Mouse (Mus musculus): ENCODE measurements around the gene Rnf115. TPM values are rescaled to one million over a fixed set of nuclear protein-coding genes. Genes with fewer than 3 reads are reported as not detected.
A peak's percentile ranks its signal among the peaks of the same experiment; 100 is the strongest.

The Rnf115 gene
- polyA plus RNA-seq, 2 experiments = 27.1 to 46.4 TPM

- Histone ChIP-seq H3K4me1 (ENCODE audit: control insufficient read depth, insufficient read depth, low read length) (peaks cover 11% of the 10 kb centered on the region), H3K27ac (replicated peaks; ENCODE audit: low read depth, low read length) (peak overlapping the region; percentile 65), H3K27me3 (ENCODE audit: control insufficient read depth, insufficient read depth, low read length) (no peaks in the 10 kb centered on the region), H3K36me3 (ENCODE audit: control insufficient read depth, insufficient read depth, low read length) (peaks cover 15% of the 10 kb centered on the region), H3K4me2 (replicated peaks; ENCODE audit: low read depth, low read length, severe bottlenecking) (peak overlapping the region; percentile 63), H3K9ac (ENCODE audit: low read depth, low read length, severe bottlenecking) (peak overlapping the region; percentile 77), H3K4me3 (replicated peaks; ENCODE audit: low read length) (peak overlapping the region; percentile 74), H3K9me3 (ENCODE audit: control insufficient read depth, low read length) (no peaks in the 10 kb centered on the region)
- no peak for TF ChIP-seq POLR2A (IDR thresholded peaks at IDR 0.05; ENCODE audit: borderline replicate concordance, extremely low read depth, insufficient read depth, insufficient read length)
- peak; percentile 17 for ATAC-seq (ENCODE audit: low FRiP score, low read depth)
- DNase-seq (ENCODE audit: low spot score) = peak; percentile 12
- under 1% methylated on average over 34 of the region's 42 CpGs for WGBS
Observed at GRCm38 (mm10) chr3:96727828-96728633, 567 bp downstream of the Rnf115 start.

GRCm38 (mm10) chr3:96728634-96729402 is 1.4 kb downstream of the Rnf115 start:
- ATAC-seq (ENCODE audit: low FRiP score, low read depth) = no peak
- peaks cover 11% of the 10 kb centered on the region for H3K4me1 ChIP-seq (ENCODE audit: control insufficient read depth, insufficient read depth, low read length)
- no peaks in the 10 kb centered on the region for H3K9me3 ChIP-seq (ENCODE audit: control insufficient read depth, low read length)
- no peak for TF ChIP-seq POLR2A (IDR thresholded peaks at IDR 0.05; ENCODE audit: borderline replicate concordance, extremely low read depth, insufficient read depth, insufficient read length)
- peak overlapping the region; percentile 63 for H3K4me2 ChIP-seq (replicated peaks; ENCODE audit: low read depth, low read length, severe bottlenecking)
- H3K27ac ChIP-seq (replicated peaks; ENCODE audit: low read depth, low read length) = peak overlapping the region; percentile 65; the same call in 1 of the 2 replicates
- peak overlapping the region; percentile 74 for H3K4me3 ChIP-seq (replicated peaks; ENCODE audit: low read length)
- WGBS = 35% methylated on average over 7 of the region's 7 CpGs
- H3K9ac ChIP-seq (ENCODE audit: low read depth, low read length, severe bottlenecking) = peak overlapping the region; percentile 77
- peaks cover 8% of the 10 kb centered on the region; the same call in 1 of the 2 replicates for H3K36me3 ChIP-seq (ENCODE audit: control insufficient read depth, insufficient read depth, low read length)
- H3K27me3 ChIP-seq (ENCODE audit: control insufficient read depth, insufficient read depth, low read length) = no peaks in the 10 kb centered on the region
- no peak for DNase-seq (ENCODE audit: low spot score)

GRCm38 (mm10) chr3:96729403-96729784 is 1.9 kb downstream of the Rnf115 start:
- DNase-seq (ENCODE audit: low spot score) (peak; percentile 15), ATAC-seq (ENCODE audit: low FRiP score, low read depth) (no peak)
- H3K36me3 ChIP-seq (ENCODE audit: control insufficient read depth, insufficient read depth, low read length) = 0 out of 2 replicates have a peak, but pooled peaks cover 3% of the 10 kb centered on the region
- H3K9ac ChIP-seq (ENCODE audit: low read depth, low read length, severe bottlenecking) = no peak overlapping the region; the same call in 1 of the 2 replicates
- H3K27me3 ChIP-seq (ENCODE audit: control insufficient read depth, insufficient read depth, low read length) = no peaks in the 10 kb centered on the region
- peaks cover 11% of the 10 kb centered on the region for H3K4me1 ChIP-seq (ENCODE audit: control insufficient read depth, insufficient read depth, low read length)
- no peak overlapping the region for H3K27ac ChIP-seq (replicated peaks; ENCODE audit: low read depth, low read length)
- H3K4me3 ChIP-seq (replicated peaks; ENCODE audit: low read length) = no peak overlapping the region
- 45% methylated on average over 3 of the region's 3 CpGs for WGBS
- no peak for TF ChIP-seq POLR2A (IDR thresholded peaks at IDR 0.05; ENCODE audit: borderline replicate concordance, extremely low read depth, insufficient read depth, insufficient read length)
- H3K4me2 ChIP-seq (replicated peaks; ENCODE audit: low read depth, low read length, severe bottlenecking) = no peak overlapping the region
- no peaks in the 10 kb centered on the region for H3K9me3 ChIP-seq (ENCODE audit: control insufficient read depth, low read length)

- DNase-seq (ENCODE audit: low spot score) (no peak), ATAC-seq (ENCODE audit: low FRiP score, low read depth) (no peak)
- no peak overlapping the region for H3K4me2 ChIP-seq (replicated peaks; ENCODE audit: low read depth, low read length, severe bottlenecking)
- peaks cover 11% of the 10 kb centered on the region for H3K4me1 ChIP-seq (ENCODE audit: control insufficient read depth, insufficient read depth, low read length)
- H3K27ac ChIP-seq (replicated peaks; ENCODE audit: low read depth, low read length) = no peak overlapping the region
- TF ChIP-seq POLR2A (IDR thresholded peaks at IDR 0.05; ENCODE audit: borderline replicate concordance, extremely low read depth, insufficient read depth, insufficient read length) = no peak
- H3K27me3 ChIP-seq (ENCODE audit: control insufficient read depth, insufficient read depth, low read length) = no peaks in the 10 kb centered on the region
- H3K4me3 ChIP-seq (replicated peaks; ENCODE audit: low read length) = no peak overlapping the region
- no peak overlapping the region for H3K9ac ChIP-seq (ENCODE audit: low read depth, low read length, severe bottlenecking)
- WGBS = 80% methylated on average over 5 of the region's 5 CpGs
- no peaks in the 10 kb centered on the region for H3K9me3 ChIP-seq (ENCODE audit: control insufficient read depth, low read length)
- no peaks in the 10 kb centered on the region for H3K36me3 ChIP-seq (ENCODE audit: control insufficient read depth, insufficient read depth, low read length)
Observed at GRCm38 (mm10) chr3:96730785-96731184, 3.3 kb downstream of the Rnf115 start.

GRCm38 (mm10) chr3:96733984-96734383 is 6.5 kb downstream of the Rnf115 start:
- Histone ChIP-seq H3K9ac (ENCODE audit: low read depth, low read length, severe bottlenecking) (no peak overlapping the region), H3K4me1 (ENCODE audit: control insufficient read depth, insufficient read depth, low read length) (peaks cover 1% of the 10 kb centered on the region), H3K4me3 (replicated peaks; ENCODE audit: low read length) (no peak overlapping the region), H3K4me2 (replicated peaks; ENCODE audit: low read depth, low read length, severe bottlenecking) (no peak overlapping the region), H3K36me3 (ENCODE audit: control insufficient read depth, insufficient read depth, low read length) (no peaks in the 10 kb centered on the region), H3K27me3 (ENCODE audit: control insufficient read depth, insufficient read depth, low read length) (no peaks in the 10 kb centered on the region), H3K9me3 (ENCODE audit: control insufficient read depth, low read length) (no peaks in the 10 kb centered on the region), H3K27ac (replicated peaks; ENCODE audit: low read depth, low read length) (no peak overlapping the region)
- no peak for ATAC-seq (ENCODE audit: low FRiP score, low read depth)
- no peak for DNase-seq (ENCODE audit: low spot score)
- no peak for TF ChIP-seq POLR2A (IDR thresholded peaks at IDR 0.05; ENCODE audit: borderline replicate concordance, extremely low read depth, insufficient read depth, insufficient read length)
- 100% methylated on average over 1 of the region's 1 CpGs for WGBS

All from limb, embryonic 14.5 days (tissue).